Mouse (Mus musculus) heart, embryonic 16.5 days (tissue): Measurements from ENCODE around the gene Cela2a. TPM values are rescaled to one million over a fixed set of nuclear protein-coding genes. Genes with fewer than 3 reads are reported as not detected.
A peak's percentile ranks its signal among the peaks of the same experiment; 100 is the strongest.

ENCODE experiments used
- ATAC-seq: fragments of 200-750 bp; cut with Nextera tagmentation; replicated peaks from 2 replicates; pipeline ENCODE4 v1.8.0; 2017; ENCODE audit warnings: moderate number of reproducible peaks; ENCODE audit not compliant: insufficient read depth, low FRiP score; ENCODE audit errors: extremely low read depth
- H3K27ac ChIP-seq: fragments of 300-500 bp; sonication (generic); 2 replicates; pipeline ENCODE4 v1.5.1; 2014; ENCODE audit warnings: mild to moderate bottlenecking, low read length, control low read depth, moderate library complexity
- H3K27me3 ChIP-seq: fragments of 300-500 bp; sonication (generic); 2 replicates; pipeline ENCODE4 v1.6.1; 2014; ENCODE audit warnings: low read length, mixed read lengths; ENCODE audit not compliant: control insufficient read depth, insufficient read depth
- H3K36me3 ChIP-seq: fragments of 300-500 bp; sonication (generic); 2 replicates; pipeline ENCODE4 v1.6.1; 2014; ENCODE audit not compliant: control insufficient read depth, insufficient read depth
- H3K4me1 ChIP-seq: fragments of 300-500 bp; sonication (generic); 2 replicates; pipeline ENCODE4 v1.6.1; 2014; ENCODE audit warnings: low read length, mixed read lengths; ENCODE audit not compliant: control insufficient read depth, insufficient read depth
- H3K4me2 ChIP-seq: fragments of 300-500 bp; sonication (generic); 2 replicates; pipeline ENCODE4 v1.6.1; 2014; ENCODE audit warnings: low read depth, mild to moderate bottlenecking, control low read depth, low read length
- H3K4me3 ChIP-seq: fragments of 300-500 bp; sonication (generic); 2 replicates; pipeline ENCODE4 v1.5.1; 2014; ENCODE audit warnings: mild to moderate bottlenecking, control low read depth, low read length
- H3K9ac ChIP-seq: fragments of 300-500 bp; sonication (generic); 2 replicates; pipeline ENCODE4 v1.6.1; 2014; ENCODE audit warnings: low read length, control low read depth
- H3K9me3 ChIP-seq: fragments of 300-500 bp; sonication (generic); replicated peaks from 2 replicates; pipeline ENCODE4 v1.6.1; 2016; ENCODE audit warnings: low read length; ENCODE audit not compliant: control insufficient read depth
- WGBS: fragments of 180-500 bp; shearing (Covaris S2); extraction: QIAGEN DNeasy Blood & Tissue Kit; methylation state at CpG from one replicate; pipeline ENCODE4 v1.1.7; 2014; 5-methylcytosine and 5-hydroxymethylcytosine counted together
- polyA plus RNA-seq: library from polyadenylated mRNA; unstranded; fragments of >200 nt; fragmentation: Nextera tagmentation; extraction: Ambion mirVana; gene quantifications from 2 replicates; pipeline ENCODE4 v1.2.1, GENCODE M21; 2015

The Cela2a gene
- polyA plus RNA-seq, 1 experiment from 2014 or later, result 0.63 TPM

DNA sequence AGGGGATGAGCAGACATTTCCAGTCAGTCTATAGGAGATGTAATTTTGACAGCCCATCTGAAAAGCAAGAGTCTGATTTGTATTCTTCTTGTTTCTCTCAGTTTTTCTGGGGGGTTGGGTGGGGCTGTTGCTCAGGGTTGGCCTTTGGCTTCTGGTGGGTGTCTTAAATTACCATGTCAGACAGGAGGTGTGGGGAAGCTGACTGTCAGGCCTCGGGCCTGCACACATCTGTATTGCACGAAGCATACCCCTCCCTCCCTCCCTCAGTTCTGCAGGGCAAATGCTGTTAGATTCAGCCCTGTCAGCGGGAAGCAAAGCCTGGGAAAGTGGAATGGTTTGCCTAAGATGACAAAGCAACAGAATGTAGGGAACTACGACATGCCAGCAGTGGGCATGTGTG lies 29.0 kb downstream of the Cela2a start:
- Histone ChIP-seq H3K36me3 (peaks cover 3% of the 10 kb centered on the region), H3K27ac (no peak overlapping the region), H3K9me3 (no peaks in the 10 kb centered on the region), H3K9ac (no peak overlapping the region), H3K4me3 (no peak overlapping the region), H3K4me1 (peaks cover 14% of the 10 kb centered on the region), H3K4me2 (no peak overlapping the region), H3K27me3 (no peaks in the 10 kb centered on the region)
- WGBS, result 80% methylated on average over 4 of the region's 4 CpGs
- no peak for ATAC-seq

DNA sequence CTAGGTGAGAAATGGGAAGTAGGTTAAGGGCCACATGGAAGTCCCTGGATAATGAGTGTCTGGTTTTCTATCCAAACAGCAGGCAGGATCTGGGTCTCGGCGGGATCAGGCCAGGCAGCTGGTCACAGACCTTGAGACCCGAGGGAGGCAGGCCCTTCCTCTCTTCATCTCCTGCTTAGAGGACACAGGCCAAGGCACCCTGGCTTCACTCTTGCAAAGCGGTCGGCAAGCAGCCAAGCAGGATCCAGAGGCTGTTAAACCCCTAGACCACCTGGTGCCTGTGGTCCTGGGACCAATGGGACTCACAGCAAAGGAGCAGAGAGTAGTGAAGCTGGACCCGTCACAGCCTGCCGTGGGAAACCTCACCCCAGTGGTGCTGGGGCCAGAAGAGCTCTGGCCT lies 29.6 kb downstream of the Cela2a start:
- H3K4me2 ChIP-seq, result no peak overlapping the region
- no peaks in the 10 kb centered on the region for H3K27me3 ChIP-seq
- H3K9me3 ChIP-seq, result no peaks in the 10 kb centered on the region
- H3K9ac ChIP-seq, result peak overlapping the region; percentile 25; the same call in 1 of the 2 replicates
- H3K4me3 ChIP-seq, result no peak overlapping the region
- no peak for ATAC-seq
- WGBS, result 88% methylated on average over 7 of the region's 7 CpGs
- no peak overlapping the region for H3K27ac ChIP-seq
- peaks cover 3% of the 10 kb centered on the region for H3K36me3 ChIP-seq
- H3K4me1 ChIP-seq, result peaks cover 14% of the 10 kb centered on the region

DNA sequence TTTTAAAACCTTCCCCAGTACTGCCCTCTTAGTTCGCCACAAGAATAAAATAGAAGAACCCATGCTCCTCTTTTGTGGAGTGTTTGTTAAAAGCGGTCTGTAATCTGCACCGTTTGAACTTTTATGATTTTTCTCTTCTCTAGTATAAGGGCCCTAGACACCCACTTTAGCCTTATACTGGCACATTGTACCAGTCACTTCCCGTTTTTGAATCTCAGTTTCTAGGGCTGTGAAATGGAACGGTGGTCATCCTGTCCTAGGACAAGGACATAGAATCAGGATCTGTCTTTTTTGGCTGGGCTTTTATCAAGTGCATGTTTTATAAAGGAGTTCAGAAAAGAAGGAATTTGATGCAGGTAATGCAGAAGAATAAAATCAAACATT lies 31.8 kb downstream of the Cela2a start:
- peak overlapping the region; percentile 96 for H3K27ac ChIP-seq
- peak overlapping the region; percentile 86 for H3K9ac ChIP-seq
- peak overlapping the region; percentile 77 for H3K4me2 ChIP-seq
- peaks cover 3% of the 10 kb centered on the region for H3K36me3 ChIP-seq
- peak overlapping the region; percentile 84 for H3K4me3 ChIP-seq
- 5% methylated on average over 5 of the region's 5 CpGs for WGBS
- no peak for ATAC-seq
- no peaks in the 10 kb centered on the region for H3K9me3 ChIP-seq
- H3K4me1 ChIP-seq, result peaks cover 20% of the 10 kb centered on the region
- no peaks in the 10 kb centered on the region for H3K27me3 ChIP-seq

DNA sequence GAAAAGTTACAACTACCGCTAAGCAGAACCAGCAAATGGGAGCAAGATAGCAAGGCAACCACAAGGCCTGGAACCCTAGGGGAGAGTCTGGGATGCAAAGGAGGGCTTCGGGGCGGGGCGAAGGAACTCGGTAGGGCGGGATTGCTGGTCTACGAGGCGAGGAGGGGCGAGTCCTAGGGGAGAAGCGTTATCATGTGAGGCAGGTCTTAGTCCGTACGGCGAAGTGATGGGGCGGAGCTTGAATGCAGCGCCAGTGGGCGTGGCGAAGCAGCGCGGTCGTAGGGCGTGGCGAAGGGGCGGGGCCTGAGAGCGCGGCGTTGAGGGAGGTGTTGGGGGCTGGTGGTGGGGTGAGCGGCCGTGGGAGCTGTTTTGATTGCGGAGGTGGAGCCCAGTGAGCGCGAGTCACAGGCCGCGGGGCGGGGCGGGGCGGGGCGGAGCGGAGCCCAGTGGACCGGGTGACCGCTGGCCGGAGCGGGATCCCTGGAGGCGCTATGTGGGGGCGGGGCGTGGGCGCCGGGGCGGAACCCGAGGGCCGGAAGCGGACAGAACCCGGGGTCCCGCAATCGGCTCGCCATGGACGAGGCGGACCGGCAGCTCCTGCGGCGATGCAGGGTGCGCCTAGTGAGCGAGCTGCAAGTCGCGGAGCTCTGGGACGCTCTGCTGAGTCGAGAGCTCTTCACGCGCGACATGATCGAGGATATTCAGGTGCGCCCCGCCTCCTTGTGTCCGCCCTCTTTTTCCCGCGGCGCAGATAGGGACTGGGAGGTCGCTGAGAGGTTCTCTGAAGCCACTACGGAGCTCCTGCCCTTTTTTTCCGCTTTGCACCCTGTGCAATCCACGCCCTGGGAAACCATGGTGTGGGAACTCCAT lies 32.4 kb downstream of the Cela2a start, which contains the start of gene Casp9:
Casp9 (plus strand) TSS at position 331 of the 870 bp plus-strand sequence.
- Histone ChIP-seq H3K4me2 (peak within 1 kb of the TSS; percentile 77), H3K9me3 (no peaks in the 10 kb centered on the region), H3K4me3 (peak within 1 kb of the TSS; percentile 84), H3K36me3 (peaks cover 5% of the 10 kb centered on the region), H3K4me1 (peaks cover 20% of the 10 kb centered on the region), H3K27ac (peak within 1 kb of the TSS; percentile 96), H3K27me3 (no peaks in the 10 kb centered on the region), H3K9ac (peak within 1 kb of the TSS; percentile 86)
- peak; percentile 86 for ATAC-seq
- WGBS, result under 1% methylated on average over 68 of the region's 80 CpGs

DNA sequence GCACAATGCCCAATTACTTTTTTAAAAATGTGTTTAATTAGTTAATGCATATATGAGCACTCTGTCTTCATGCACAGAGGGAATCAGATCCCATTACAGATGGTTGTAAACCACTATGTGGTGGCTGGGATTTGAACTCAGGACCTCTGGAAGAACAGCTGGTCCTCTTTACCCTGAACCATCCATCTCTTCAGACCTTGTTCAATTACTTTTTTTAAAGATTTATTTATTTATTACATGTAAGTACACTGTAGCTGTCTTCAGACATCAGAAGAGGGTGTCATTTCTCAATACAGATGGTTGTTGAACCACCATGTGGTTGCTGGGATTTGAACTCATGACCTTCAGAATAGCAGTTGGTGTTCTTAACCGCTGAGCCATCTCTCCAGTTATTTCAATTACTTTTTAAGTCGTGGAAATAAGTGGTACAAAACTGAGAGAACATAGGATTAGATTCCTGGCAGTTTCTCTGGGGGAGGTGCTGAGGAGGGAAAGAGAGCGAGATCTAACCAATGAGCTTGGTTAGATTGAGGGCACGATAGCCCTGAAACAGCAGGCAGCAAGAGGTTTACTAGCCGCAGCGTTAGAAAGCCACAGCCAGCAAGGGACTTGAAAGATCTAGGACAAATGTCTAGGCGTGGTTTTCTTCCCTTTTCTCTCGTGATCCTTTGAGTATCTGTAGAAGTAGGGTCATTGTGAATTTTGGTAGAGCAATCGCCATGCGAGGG lies 33.2 kb downstream of the Cela2a start:
- H3K9ac ChIP-seq, result peak overlapping the region; percentile 86
- H3K27me3 ChIP-seq, result no peaks in the 10 kb centered on the region
- WGBS, result 12% methylated on average over 10 of the region's 10 CpGs
- H3K4me3 ChIP-seq, result peak overlapping the region; percentile 84
- peaks cover 8% of the 10 kb centered on the region for H3K36me3 ChIP-seq
- H3K4me2 ChIP-seq, result peak overlapping the region; percentile 77
- H3K4me1 ChIP-seq, result peaks cover 20% of the 10 kb centered on the region
- no peaks in the 10 kb centered on the region for H3K9me3 ChIP-seq
- ATAC-seq, result no peak
- H3K27ac ChIP-seq, result peak overlapping the region; percentile 96

DNA sequence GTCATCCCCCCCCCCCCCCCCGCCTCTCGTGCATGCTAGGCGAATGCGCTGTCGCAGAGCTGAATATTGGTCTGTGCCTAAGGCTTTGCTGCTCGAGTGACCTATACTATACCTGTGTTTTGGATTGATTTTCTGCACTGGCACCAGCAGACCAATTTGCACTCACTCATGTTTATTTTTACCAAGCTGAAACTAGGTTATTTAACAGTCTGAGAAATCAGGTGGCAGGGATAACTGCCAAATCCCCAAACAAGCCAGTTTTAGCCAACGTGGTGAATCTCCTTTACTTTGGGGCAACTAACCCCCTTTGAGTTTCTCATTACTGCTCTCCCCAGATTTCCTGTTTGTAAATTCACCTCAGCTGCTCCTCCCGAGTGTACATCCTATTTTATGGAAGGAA lies 34.0 kb downstream of the Cela2a start:
- no peak overlapping the region for H3K4me3 ChIP-seq
- H3K4me2 ChIP-seq, result no peak overlapping the region
- no peak overlapping the region for H3K9ac ChIP-seq
- no peak overlapping the region for H3K27ac ChIP-seq
- peaks cover 20% of the 10 kb centered on the region for H3K4me1 ChIP-seq
- no peaks in the 10 kb centered on the region for H3K9me3 ChIP-seq
- 80% methylated on average over 8 of the region's 8 CpGs for WGBS
- peaks cover 8% of the 10 kb centered on the region for H3K36me3 ChIP-seq
- H3K27me3 ChIP-seq, result no peaks in the 10 kb centered on the region
- no peak for ATAC-seq

DNA sequence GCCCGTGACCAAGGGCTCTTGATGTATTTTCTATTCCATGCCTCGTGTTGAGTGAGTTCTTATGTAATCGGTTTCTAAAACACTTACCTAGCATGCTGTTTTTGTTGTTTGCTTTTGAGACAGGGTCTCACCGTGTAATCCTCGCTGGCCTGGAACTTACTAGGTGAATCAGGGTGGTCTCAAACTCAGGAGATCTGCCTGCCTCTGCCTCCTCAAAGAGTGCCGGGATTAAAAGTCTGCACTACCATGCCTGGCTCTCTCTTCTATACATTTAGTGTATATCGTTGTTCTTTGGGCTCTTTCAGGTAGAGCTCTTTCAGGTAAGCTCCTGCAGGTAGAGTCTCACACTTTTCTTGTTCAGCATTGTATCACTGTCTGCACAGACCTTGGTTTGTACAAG lies 34.5 kb downstream of the Cela2a start:
- H3K27me3 ChIP-seq, result no peaks in the 10 kb centered on the region
- no peak overlapping the region for H3K9ac ChIP-seq
- H3K27ac ChIP-seq, result no peak overlapping the region
- no peak overlapping the region; the same call in 1 of the 2 replicates for H3K4me2 ChIP-seq
- no peak overlapping the region for H3K4me3 ChIP-seq
- H3K4me1 ChIP-seq, result peaks cover 20% of the 10 kb centered on the region
- WGBS, result 86% methylated on average over 7 of the region's 7 CpGs
- no peak for ATAC-seq
- no peaks in the 10 kb centered on the region for H3K9me3 ChIP-seq
- H3K36me3 ChIP-seq, result peaks cover 5% of the 10 kb centered on the region

DNA sequence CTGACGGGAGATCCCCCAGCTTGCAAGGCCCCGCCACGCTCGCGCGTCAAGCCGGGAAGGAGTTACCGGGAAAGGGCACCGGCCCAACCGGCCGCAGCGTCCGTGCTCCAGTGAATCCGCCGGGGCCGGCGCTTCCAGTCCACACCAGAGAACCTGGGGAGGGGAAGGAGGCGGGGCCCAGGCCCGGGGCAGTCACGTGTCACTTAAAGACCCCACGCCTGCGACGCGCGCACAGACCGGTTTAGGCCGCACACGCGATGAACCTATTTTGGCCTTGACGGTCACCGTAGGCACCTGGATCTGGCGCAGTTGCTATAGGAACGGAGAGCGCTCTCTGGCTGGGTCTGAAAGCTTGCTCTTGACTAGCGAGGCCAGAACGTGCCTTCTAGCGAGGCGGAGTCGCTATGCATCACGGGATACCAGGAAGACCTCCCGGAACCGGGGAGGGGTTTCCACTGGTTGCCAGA lies 35.4 kb downstream of the Cela2a start, which contains the start of gene Dnajc16:
Dnajc16 (minus strand) TSS at position 408 of the 467 bp plus-strand sequence.
- H3K4me1 ChIP-seq, result peaks cover 20% of the 10 kb centered on the region
- WGBS, result under 1% methylated on average over 42 of the region's 42 CpGs

More for the DNA sequence above, 35.4 kb downstream of the Cela2a start, which contains the start of gene Dnajc16:
- Histone ChIP-seq H3K9me3 (no peaks in the 10 kb centered on the region), H3K27me3 (no peaks in the 10 kb centered on the region), H3K4me2 (peak within 1 kb of the TSS; percentile 90), H3K4me3 (peak within 1 kb of the TSS; percentile 97), H3K9ac (peak within 1 kb of the TSS; percentile 97), H3K27ac (peak within 1 kb of the TSS; percentile 87), H3K36me3 (peaks cover 5% of the 10 kb centered on the region; the same call in 1 of the 2 replicates)
- ATAC-seq, result peak; percentile 86
